Mouse (Mus musculus) liver, adult 2 months (tissue): ENCODE data around the gene Fam53b.

Experiments
- CTCF ChIP-seq: fragments of 200-500 bp; IDR thresholded peaks from 2 replicates; pipeline ENCODE4 v1.5.1; 2011; ENCODE audit warnings: low read depth, low read length, control low read depth
- POLR2A ChIP-seq: fragments of 200-500 bp; IDR thresholded peaks from 2 replicates; pipeline ENCODE4 v1.6.1; 2011; ENCODE audit warnings: low read length, control low read depth; ENCODE audit not compliant: insufficient read depth; ENCODE audit errors: extremely low read depth

DNA sequence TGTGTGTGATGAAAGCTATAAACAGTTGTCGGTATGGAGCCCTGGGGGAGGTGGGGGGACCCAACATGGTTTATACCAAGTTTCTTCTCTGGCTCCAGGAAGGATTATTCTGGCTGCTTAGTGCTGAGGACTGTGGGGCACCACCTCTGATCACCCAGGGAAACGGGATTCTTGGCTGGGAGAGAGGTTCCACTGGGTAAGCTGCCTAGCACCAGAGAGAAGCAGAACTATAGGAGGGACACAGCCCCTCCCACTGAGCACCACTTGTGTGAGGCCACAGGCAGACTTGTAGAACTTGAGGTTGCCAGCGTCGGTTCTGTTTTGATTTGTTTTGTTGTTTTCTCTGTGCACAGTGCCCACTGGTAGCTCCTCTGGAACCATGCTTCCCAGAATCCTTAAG lies 40.3 kb upstream of the Fam53b start:
- TF ChIP-seq CTCF (no peak), POLR2A (no peak)
